Mouse (Mus musculus) ES-Bruce4 (cell line): ENCODE data around the gene Uxs1.

Experiments
- CTCF ChIP-seq: IDR thresholded peaks from one replicate; pipeline ENCODE4 v1.8.1; 2011; ENCODE audit warnings: low read depth, low read length
- EP300 ChIP-seq: IDR thresholded peaks from 2 replicates; pipeline ENCODE4 v1.6.1; 2011; ENCODE audit warnings: low read depth, low read length; ENCODE audit not compliant: insufficient read depth

DNA sequence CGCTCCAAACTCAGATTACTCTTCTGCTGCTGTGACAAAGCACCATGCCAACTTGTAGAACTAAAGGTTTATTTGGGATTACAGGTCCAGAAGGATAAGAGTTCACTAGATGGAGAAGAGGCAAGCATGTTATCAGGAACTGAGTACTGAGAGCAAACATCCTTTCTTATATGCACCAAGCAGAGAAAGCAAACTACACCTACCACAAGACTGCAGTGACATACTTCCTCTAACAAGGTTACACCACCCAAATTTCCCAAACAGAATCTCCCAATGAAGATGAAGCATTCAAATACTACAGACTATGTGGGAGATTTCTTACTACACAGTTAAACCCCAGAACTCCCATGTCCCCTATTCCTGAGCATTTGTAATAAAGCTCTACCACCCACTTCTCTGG, 15.8 kb downstream of the Uxs1 start:
- TF ChIP-seq EP300 (no peak), CTCF (no peak)
